Mouse (Mus musculus) myocyte (in vitro differentiated cells): Measurements from ENCODE around the gene Mrpl49. TPM values are rescaled to one million over a fixed set of nuclear protein-coding genes. Genes with fewer than 3 reads are reported as not detected.

Experiments
- H3K27me3 ChIP-seq: one replicate; pipeline ENCODE4 v1.6.1; 2011; ENCODE audit not compliant: control insufficient read depth, insufficient read depth, insufficient read length
- H3K36me3 ChIP-seq: one replicate; pipeline ENCODE4 v1.6.1; 2011; ENCODE audit not compliant: control insufficient read depth, insufficient read depth
- H3K4me2 ChIP-seq: one replicate; pipeline ENCODE4 v1.6.1; 2011; ENCODE audit warnings: low read depth, control low read depth
- H3K4me3 ChIP-seq: one replicate; pipeline ENCODE4 v1.5.1; 2011; ENCODE audit warnings: mild to moderate bottlenecking, control low read depth, moderate library complexity
- H3K79me2 ChIP-seq: one replicate; pipeline ENCODE4 v1.6.1; 2011; ENCODE audit not compliant: control insufficient read depth, insufficient read depth
- H3ac ChIP-seq: one replicate; pipeline ENCODE4 v1.6.1; 2011; ENCODE audit not compliant: control insufficient read depth, insufficient read length
- CEBPB ChIP-seq: IDR thresholded peaks from 2 replicates; pipeline ENCODE4 v1.6.1; 2011; ENCODE audit warnings: mild to moderate bottlenecking, moderate library complexity; ENCODE audit not compliant: poor library complexity, insufficient read depth, severe bottlenecking
- E2F4 ChIP-seq: IDR thresholded peaks from one replicate; pipeline ENCODE4 v1.6.1; 2011; ENCODE audit warnings: mild to moderate bottlenecking, control low read depth, moderate library complexity; ENCODE audit not compliant: insufficient read depth
- MAX ChIP-seq: IDR thresholded peaks from one replicate; pipeline ENCODE4 v1.6.1; 2011; ENCODE audit warnings: low read depth, mild to moderate bottlenecking, control low read depth
- MYOD1 ChIP-seq, 3 experiments: IDR thresholded peaks; one replicate each; pipeline ENCODE4 v1.6.1; 2011; ENCODE audit warnings: control low read depth in 2 of 3, low read depth in 2 of 3, mild to moderate bottlenecking in 2 of 3, moderate library complexity in 1 of 3; ENCODE audit not compliant: insufficient read length in 2 of 3, control insufficient read depth in 1 of 3
- MYOG ChIP-seq, 3 experiments: IDR thresholded peaks; one replicate each; pipeline ENCODE4 v1.6.1; 2011; ENCODE audit warnings: control low read depth in 2 of 3, low read depth in 2 of 3, mild to moderate bottlenecking in 2 of 3; ENCODE audit not compliant: insufficient read length in 2 of 3, control insufficient read depth in 1 of 3, insufficient read depth in 1 of 3
- POLR2A ChIP-seq: IDR thresholded peaks from one replicate; pipeline ENCODE4 v1.6.1; 2011; ENCODE audit warnings: low read depth, mild to moderate bottlenecking, control low read depth, moderate library complexity; ENCODE audit not compliant: insufficient read length
- POLR2AphosphoS2 ChIP-seq: IDR thresholded peaks from one replicate; pipeline ENCODE4 v1.6.1; 2011; ENCODE audit warnings: low read depth, control low read depth; ENCODE audit not compliant: insufficient read length
- REST ChIP-seq: IDR thresholded peaks from one replicate; pipeline ENCODE4 v1.6.1; 2011; ENCODE audit warnings: mild to moderate bottlenecking, control low read depth, moderate library complexity; ENCODE audit not compliant: insufficient read depth, insufficient read length
- SRF ChIP-seq: IDR thresholded peaks from one replicate; pipeline ENCODE4 v1.6.1; 2011; ENCODE audit warnings: low read depth; ENCODE audit not compliant: control insufficient read depth, insufficient read length
- TCF12 ChIP-seq: IDR thresholded peaks from one replicate; pipeline ENCODE4 v1.6.1; 2011; ENCODE audit warnings: mild to moderate bottlenecking, control low read depth; ENCODE audit not compliant: poor library complexity, insufficient read depth, severe bottlenecking
- TCF3 ChIP-seq: IDR thresholded peaks from one replicate; pipeline ENCODE4 v1.6.1; 2011; ENCODE audit warnings: low read depth, control low read depth; ENCODE audit not compliant: insufficient read length
- USF1 ChIP-seq: IDR thresholded peaks from one replicate; pipeline ENCODE4 v1.6.1; 2011; ENCODE audit warnings: low read depth, mild to moderate bottlenecking, control low read depth, moderate library complexity
- polyA plus RNA-seq: library from polyadenylated mRNA; unstranded; fragments of >200 nt; fragmentation: generic; extraction: Trizol; gene quantifications from one replicate; pipeline ENCODE4 v1.2.1, GENCODE M21; 2012; ENCODE audit warnings: missing spikeins

Gene Mrpl49
- polyA plus RNA-seq, 1 experiment: 43.0 TPM

DNA sequence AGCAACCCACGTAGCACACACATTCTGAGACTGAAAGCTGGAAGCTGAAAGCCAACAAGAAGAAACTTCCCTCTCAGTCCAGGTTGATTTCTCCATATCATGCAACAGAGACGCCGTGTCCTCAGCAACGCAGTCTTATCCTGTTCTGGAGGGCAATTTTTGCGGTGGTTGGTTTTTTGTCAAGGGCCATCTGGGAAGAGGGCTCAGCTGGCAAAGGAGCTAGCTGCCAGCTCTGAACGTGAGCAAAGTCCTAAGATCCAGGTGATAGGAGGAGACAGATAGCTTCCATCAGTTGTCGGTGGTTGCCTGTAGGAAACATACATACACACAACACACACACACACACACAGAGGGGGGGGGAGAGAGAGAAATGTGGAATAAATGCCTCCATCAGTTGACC is 19.3 kb downstream of the Mrpl49 start:
- TF ChIP-seq MYOG (IDR thresholded peaks at IDR 0.05; ENCODE audit: control insufficient read depth in 1 of 3, insufficient read depth in 1 of 3, insufficient read length in 2 of 3, low read depth in 2 of 3) (no peak), E2F4 (no peak), POLR2A (no peak), CEBPB (no peak), REST (no peak), MYOD1 (IDR thresholded peaks at IDR 0.05; ENCODE audit: control insufficient read depth in 1 of 3, insufficient read length in 2 of 3, low read depth in 2 of 3) (no peak), TCF3 (no peak), TCF12 (no peak), MAX (no peak), POLR2AphosphoS2 (no peak), SRF (no peak), USF1 (no peak)
- Histone ChIP-seq H3ac (no peak overlapping the region), H3K27me3 (no peaks in the 10 kb centered on the region), H3K36me3 (no peaks in the 10 kb centered on the region), H3K79me2 (no peaks in the 10 kb centered on the region), H3K4me3 (no peak overlapping the region), H3K4me2 (no peak overlapping the region)

- H3ac ChIP-seq: no peak overlapping the region
- TF ChIP-seq MYOG (IDR thresholded peaks at IDR 0.05; ENCODE audit: control insufficient read depth in 1 of 3, insufficient read depth in 1 of 3, insufficient read length in 2 of 3, low read depth in 2 of 3) (no peak), POLR2A (no peak), SRF (no peak), E2F4 (no peak), MYOD1 (IDR thresholded peaks at IDR 0.05; ENCODE audit: control insufficient read depth in 1 of 3, insufficient read length in 2 of 3, low read depth in 2 of 3) (no peak), MAX (no peak), TCF12 (no peak), USF1 (no peak), POLR2AphosphoS2 (no peak), CEBPB (no peak), TCF3 (no peak), REST (no peak)
- no peaks in the 10 kb centered on the region for H3K79me2 ChIP-seq
- H3K4me2 ChIP-seq: no peak overlapping the region
- H3K36me3 ChIP-seq: no peaks in the 10 kb centered on the region
- no peak overlapping the region for H3K4me3 ChIP-seq
- no peaks in the 10 kb centered on the region for H3K27me3 ChIP-seq
These were observed 19.9 kb downstream of the Mrpl49 start for GRCm38 (mm10) chr19:6037695-6038094.

DNA sequence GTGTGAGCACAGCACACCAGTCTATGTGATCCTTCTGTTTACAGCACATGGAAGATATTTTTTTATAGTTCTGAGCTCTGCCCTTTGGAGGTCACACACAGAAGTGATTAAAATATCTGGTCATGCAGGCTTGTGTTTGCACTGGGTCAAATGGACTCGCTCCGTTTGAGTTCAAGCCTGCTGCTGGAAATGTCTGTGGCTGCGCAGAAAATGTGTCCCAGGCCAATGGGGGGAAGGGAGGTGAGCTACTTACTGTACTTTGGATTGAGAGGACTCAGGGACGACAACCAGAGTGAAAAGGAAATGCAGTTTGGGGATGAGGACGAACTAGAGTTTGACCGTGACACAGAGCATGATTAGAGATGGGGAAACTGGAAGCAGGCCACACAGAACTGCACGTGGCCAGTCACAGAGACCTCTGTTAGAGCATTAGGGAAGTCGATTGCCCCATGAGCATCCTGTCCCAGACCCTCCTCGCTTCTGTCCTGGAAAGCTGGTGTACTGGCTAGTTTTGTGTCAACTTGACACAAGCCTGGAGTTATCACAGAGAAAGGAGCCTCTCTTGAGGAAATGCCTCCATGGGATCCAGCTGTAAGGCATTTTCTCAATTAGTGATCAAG is 21.5 kb downstream of the Mrpl49 start:
- Histone ChIP-seq H3K4me3 (no peak overlapping the region), H3K36me3 (no peaks in the 10 kb centered on the region), H3K27me3 (no peaks in the 10 kb centered on the region), H3ac (no peak overlapping the region), H3K79me2 (no peaks in the 10 kb centered on the region), H3K4me2 (no peak overlapping the region)
- TF ChIP-seq MAX (no peak), MYOG (IDR thresholded peaks at IDR 0.05; ENCODE audit: control insufficient read depth in 1 of 3, insufficient read depth in 1 of 3, insufficient read length in 2 of 3, low read depth in 2 of 3) (no peak), POLR2AphosphoS2 (no peak), REST (no peak), MYOD1 (IDR thresholded peaks at IDR 0.05; ENCODE audit: control insufficient read depth in 1 of 3, insufficient read length in 2 of 3, low read depth in 2 of 3) (no peak), TCF12 (no peak), POLR2A (no peak), SRF (no peak), E2F4 (no peak), TCF3 (no peak), USF1 (no peak), CEBPB (no peak)

- H3ac ChIP-seq: no peak overlapping the region
- no peak overlapping the region for H3K4me2 ChIP-seq
- H3K36me3 ChIP-seq: no peaks in the 10 kb centered on the region
- peaks cover 6% of the 10 kb centered on the region for H3K27me3 ChIP-seq
- no peak overlapping the region for H3K4me3 ChIP-seq
- TF ChIP-seq POLR2AphosphoS2 (no peak), CEBPB (no peak), MAX (no peak), TCF12 (no peak), REST (no peak), MYOD1 (IDR thresholded peaks at IDR 0.05; ENCODE audit: control insufficient read depth in 1 of 3, insufficient read length in 2 of 3, low read depth in 2 of 3) (no peak)
- no peaks in the 10 kb centered on the region for H3K79me2 ChIP-seq
These were observed 26.9 kb downstream of the Mrpl49 start for GRCm38 (mm10) chr19:6030520-6031280.
